Mouse (Mus musculus): ENCODE data around the gene Arhgef15. TPM values are rescaled to one million over a fixed set of nuclear protein-coding genes. Genes with fewer than 3 reads are reported as not detected.

The Arhgef15 gene
- polyA plus RNA-seq, 1 experiment = 359 TPM

DNA sequence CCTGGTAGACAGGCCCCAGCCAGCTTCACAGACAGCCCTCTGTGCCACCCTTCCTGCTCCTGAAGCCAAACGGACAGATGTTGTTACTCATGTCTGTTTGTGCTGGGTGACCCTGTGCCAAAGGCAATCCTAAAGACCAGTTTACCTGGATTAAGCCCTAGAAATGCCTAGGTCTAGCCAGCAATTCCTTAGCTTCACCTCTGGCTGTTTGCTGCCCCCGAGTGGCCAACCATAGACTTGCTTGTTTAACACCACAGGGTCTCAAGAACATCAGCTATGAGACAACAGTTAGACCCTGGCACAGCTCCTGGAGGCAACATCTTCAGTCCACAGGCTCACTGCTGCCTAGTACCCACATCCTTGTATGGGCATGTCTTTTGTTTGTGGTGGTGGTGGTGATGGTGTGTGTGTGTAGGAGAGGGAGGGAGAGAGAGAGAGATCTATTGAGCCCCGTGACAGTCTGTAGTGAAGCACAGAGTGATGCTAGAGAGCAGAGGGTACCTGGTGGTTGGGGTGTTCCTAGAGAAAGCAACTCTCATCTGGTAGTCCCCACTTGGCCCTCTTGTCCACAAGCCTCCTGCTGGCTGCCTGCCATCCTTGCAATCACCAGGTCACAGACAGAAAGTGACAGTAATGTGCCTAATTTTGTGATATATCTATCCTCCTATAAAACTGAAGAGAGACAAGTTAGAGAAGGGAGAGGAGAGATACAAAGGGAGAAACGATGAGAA, 25.5 kb upstream of the Arhgef15 start:
- TF ChIP-seq CTCF (IDR thresholded peaks at IDR 0.05; ENCODE audit: insufficient read depth, low read length) (peak; percentile 86), POLR2A (IDR thresholded peaks at IDR 0.05; ENCODE audit: borderline replicate concordance, extremely low read depth, low read depth, low read length) (no peak)
- no peaks in the 10 kb centered on the region for H3K4me1 ChIP-seq (ENCODE audit: control insufficient read depth, insufficient read depth, low read length)
- WGBS = 28% methylated on average over 4 of the region's 4 CpGs
- DNase-seq = peak; percentile 84
- no peak overlapping the region for H3K4me3 ChIP-seq (replicated peaks; ENCODE audit: extremely low read depth, low read depth, low read length)

GRCm38 (mm10) chr11:68980919-68981318, 23.6 kb upstream of the Arhgef15 start:
- no peak for DNase-seq
- H3K4me1 ChIP-seq (ENCODE audit: control insufficient read depth, insufficient read depth, low read length) = no peaks in the 10 kb centered on the region
- TF ChIP-seq POLR2A (IDR thresholded peaks at IDR 0.05; ENCODE audit: borderline replicate concordance, extremely low read depth, low read depth, low read length) = no peak
- TF ChIP-seq CTCF (IDR thresholded peaks at IDR 0.05; ENCODE audit: insufficient read depth, low read length) = no peak
- H3K4me3 ChIP-seq (replicated peaks; ENCODE audit: extremely low read depth, low read depth, low read length) = no peak overlapping the region
- WGBS = 63% methylated on average over 3 of the region's 3 CpGs

- no peaks in the 10 kb centered on the region for H3K4me1 ChIP-seq (ENCODE audit: control insufficient read depth, insufficient read depth, low read length)
- whole genome bisulfite sequencing = 30% methylated on average over 5 of the region's 5 CpGs
- DNase-seq = no peak
- no peak overlapping the region for H3K4me3 ChIP-seq (replicated peaks; ENCODE audit: extremely low read depth, low read depth, low read length)
- no peak for TF ChIP-seq CTCF (IDR thresholded peaks at IDR 0.05; ENCODE audit: insufficient read depth, low read length)
- TF ChIP-seq POLR2A (IDR thresholded peaks at IDR 0.05; ENCODE audit: borderline replicate concordance, extremely low read depth, low read depth, low read length) = no peak
Measured at GRCm38 (mm10) chr11:68979320-68979733, 22.0 kb upstream of the Arhgef15 start.

GRCm38 (mm10) chr11:68975601-68976000, 18.3 kb upstream of the Arhgef15 start:
- no peak overlapping the region for H3K4me3 ChIP-seq (replicated peaks; ENCODE audit: extremely low read depth, low read depth, low read length)
- no peak for DNase-seq
- peaks cover 8% of the 10 kb centered on the region; the same call in 1 of the 2 replicates for H3K4me1 ChIP-seq (ENCODE audit: control insufficient read depth, insufficient read depth, low read length)
- TF ChIP-seq CTCF (IDR thresholded peaks at IDR 0.05; ENCODE audit: insufficient read depth, low read length) = no peak
- TF ChIP-seq POLR2A (IDR thresholded peaks at IDR 0.05; ENCODE audit: borderline replicate concordance, extremely low read depth, low read depth, low read length) = no peak
- 81% methylated on average over 1 of the region's 1 CpGs for WGBS

DNA sequence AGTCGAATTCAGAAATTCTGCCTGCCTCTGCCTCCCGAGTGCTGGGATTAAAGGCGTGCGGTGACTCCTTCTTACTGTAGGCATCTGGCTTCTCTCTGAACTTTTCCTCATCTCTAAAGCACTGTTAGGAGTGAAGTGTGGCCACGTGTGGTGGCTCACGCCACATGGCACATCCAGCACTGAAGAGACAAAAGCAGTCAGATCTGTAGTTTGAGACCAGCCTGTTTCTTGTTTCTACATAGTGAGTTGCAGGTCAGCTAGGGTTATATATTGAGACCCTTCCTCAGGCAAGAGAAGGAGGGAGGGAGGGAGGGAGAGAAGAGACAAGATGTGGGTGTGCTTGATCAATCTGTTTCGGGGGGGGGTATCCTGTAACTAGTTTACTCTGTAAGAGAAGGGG, 17.8 kb upstream of the Arhgef15 start, which contains the start of gene Rangrf:
Gene Rangrf, minus strand, starts transcription at position 101 of the 400 bp plus-strand sequence.
- WGBS = 79% methylated on average over 7 of the region's 7 CpGs
- TF ChIP-seq POLR2A (IDR thresholded peaks at IDR 0.05; ENCODE audit: borderline replicate concordance, extremely low read depth, low read depth, low read length) (no peak), CTCF (IDR thresholded peaks at IDR 0.05; ENCODE audit: insufficient read depth, low read length) (no peak)
- Histone ChIP-seq H3K4me1 (ENCODE audit: control insufficient read depth, insufficient read depth, low read length) (peaks cover 10% of the 10 kb centered on the region), H3K4me3 (replicated peaks; ENCODE audit: extremely low read depth, low read depth, low read length) (no peak within 1 kb of the TSS)
- DNase-seq = no peak

- DNase-seq = no peak
- peaks cover 14% of the 10 kb centered on the region for H3K4me1 ChIP-seq (ENCODE audit: control insufficient read depth, insufficient read depth, low read length)
- 31% methylated on average over 6 of the region's 6 CpGs for WGBS
- TF ChIP-seq POLR2A (IDR thresholded peaks at IDR 0.05; ENCODE audit: borderline replicate concordance, extremely low read depth, low read depth, low read length) (no peak), CTCF (IDR thresholded peaks at IDR 0.05; ENCODE audit: insufficient read depth, low read length) (no peak)
- H3K4me3 ChIP-seq (replicated peaks; ENCODE audit: extremely low read depth, low read depth, low read length) = peak overlapping the region; percentile 52
Measured at GRCm38 (mm10) chr11:68974059-68974450, 16.8 kb upstream of the Arhgef15 start.

GRCm38 (mm10) chr11:68973250-68974058, 16.2 kb upstream of the Arhgef15 start:
- under 1% methylated on average over 38 of the region's 38 CpGs for WGBS
- peaks cover 17% of the 10 kb centered on the region for H3K4me1 ChIP-seq (ENCODE audit: control insufficient read depth, insufficient read depth, low read length)

DNA sequence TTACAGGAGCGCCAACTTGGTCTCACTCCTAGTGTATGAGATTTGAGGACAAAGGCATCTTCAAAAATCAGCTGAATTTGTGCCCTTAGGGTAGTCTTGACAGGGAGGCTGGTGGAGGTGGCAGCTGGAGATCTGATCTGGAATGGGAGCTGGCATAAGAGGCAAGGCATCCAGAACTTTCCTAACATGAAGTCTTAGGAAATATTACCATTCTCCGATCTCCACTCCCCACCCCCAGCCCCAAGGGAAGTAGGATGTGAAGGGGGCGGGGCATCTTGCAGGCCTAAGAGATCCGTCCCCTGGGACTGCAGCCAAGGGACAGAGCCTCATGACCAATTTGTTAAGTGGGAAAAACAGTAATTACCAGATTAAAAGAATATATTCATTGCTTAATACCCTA, 13.0 kb upstream of the Arhgef15 start:
- TF ChIP-seq POLR2A (IDR thresholded peaks at IDR 0.05; ENCODE audit: borderline replicate concordance, extremely low read depth, low read depth, low read length) = no peak
- TF ChIP-seq CTCF (IDR thresholded peaks at IDR 0.05; ENCODE audit: insufficient read depth, low read length) = no peak
- 30% methylated on average over 4 of the region's 4 CpGs for WGBS
- DNase-seq = no peak
- no peak overlapping the region for H3K4me3 ChIP-seq (replicated peaks; ENCODE audit: extremely low read depth, low read depth, low read length)
- H3K4me1 ChIP-seq (ENCODE audit: control insufficient read depth, insufficient read depth, low read length) = peaks cover 17% of the 10 kb centered on the region

More at GRCm38 (mm10) chr11:68973250-68974058, 16.2 kb upstream of the Arhgef15 start:
- peak; percentile 89 for DNase-seq
- peak overlapping the region; percentile 56 for H3K4me3 ChIP-seq (replicated peaks; ENCODE audit: extremely low read depth, low read depth, low read length)

DNA sequence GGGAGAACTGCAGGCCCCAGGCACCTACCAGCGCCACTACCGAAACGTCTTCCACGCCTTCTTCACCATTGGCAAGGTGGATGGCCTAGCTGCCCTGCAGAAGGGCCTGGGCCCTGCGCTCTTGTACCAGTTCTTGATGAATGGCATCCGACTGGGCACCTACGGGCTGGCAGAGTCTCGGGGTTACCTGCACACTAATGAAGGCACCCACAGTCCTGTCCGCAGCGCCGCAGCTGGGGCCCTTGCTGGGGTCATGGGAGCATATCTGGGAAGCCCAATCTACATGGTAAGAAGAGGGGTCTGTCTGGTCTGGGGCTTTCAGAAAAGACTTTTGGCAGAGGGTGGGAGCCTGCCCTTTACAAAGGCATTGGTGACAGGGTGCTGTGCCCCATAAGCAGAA, 11.5 kb upstream of the Arhgef15 start:
- WGBS = 90% methylated on average over 11 of the region's 11 CpGs
- Histone ChIP-seq H3K4me3 (replicated peaks; ENCODE audit: extremely low read depth, low read depth, low read length) (no peak overlapping the region), H3K4me1 (ENCODE audit: control insufficient read depth, insufficient read depth, low read length) (peaks cover 17% of the 10 kb centered on the region)
- TF ChIP-seq CTCF (IDR thresholded peaks at IDR 0.05; ENCODE audit: insufficient read depth, low read length) = no peak
- no peak for TF ChIP-seq POLR2A (IDR thresholded peaks at IDR 0.05; ENCODE audit: borderline replicate concordance, extremely low read depth, low read depth, low read length)
- DNase-seq = no peak
